Mouse (Mus musculus): ENCODE data around the gene Ncstn.

Gene Ncstn

GRCm38 (mm10) chr1:172072604-172073003 is 10.0 kb downstream of the Ncstn start:
- DNase-seq (ENCODE audit: low spot score): no peak

GRCm38 (mm10) chr1:172071556-172071955 is 11.0 kb downstream of the Ncstn start:
- DNase-seq (ENCODE audit: low spot score): no peak

GRCm38 (mm10) chr1:172070227-172070626 is 12.4 kb downstream of the Ncstn start:
- DNase-seq (ENCODE audit: low spot score): no peak

- DNase-seq (ENCODE audit: low spot score): no peak
Observed at GRCm38 (mm10) chr1:172064613-172065141, 17.9 kb downstream of the Ncstn start.

- DNase-seq (ENCODE audit: low spot score): no peak
Observed at GRCm38 (mm10) chr1:172063291-172064023, 19.1 kb downstream of the Ncstn start.

GRCm38 (mm10) chr1:172062101-172062500 is 20.5 kb downstream of the Ncstn start:
- DNase-seq (ENCODE audit: low spot score): no peak

GRCm38 (mm10) chr1:172061217-172061616 is 21.4 kb downstream of the Ncstn start:
- DNase-seq (ENCODE audit: low spot score): no peak

GRCm38 (mm10) chr1:172060659-172061058 is 21.9 kb downstream of the Ncstn start:
- no peak for DNase-seq (ENCODE audit: low spot score)

- DNase-seq (ENCODE audit: low spot score): no peak
Observed at GRCm38 (mm10) chr1:172058874-172059273, 23.7 kb downstream of the Ncstn start.

GRCm38 (mm10) chr1:172058321-172058720 is 24.3 kb downstream of the Ncstn start:
- DNase-seq (ENCODE audit: low spot score): no peak

- DNase-seq (ENCODE audit: low spot score): no peak
Observed at GRCm38 (mm10) chr1:172057491-172057921, 25.1 kb downstream of the Ncstn start, which contains the start of gene Nhlh1. Gene Nhlh1 (minus strand): TSS chr1:172057573.

GRCm38 (mm10) chr1:172056251-172056650 is 26.3 kb downstream of the Ncstn start:
- no peak for DNase-seq (ENCODE audit: low spot score)

GRCm38 (mm10) chr1:172053541-172054440 is 28.8 kb downstream of the Ncstn start:
- no peak for DNase-seq (ENCODE audit: low spot score)

GRCm38 (mm10) chr1:172052766-172053279 is 29.8 kb downstream of the Ncstn start:
- no peak for DNase-seq (ENCODE audit: low spot score)

GRCm38 (mm10) chr1:172049131-172049782 is 33.3 kb downstream of the Ncstn start:
- DNase-seq (ENCODE audit: low spot score): no peak

- DNase-seq (ENCODE audit: low spot score): no peak
Observed at GRCm38 (mm10) chr1:172048241-172048734, 34.3 kb downstream of the Ncstn start.

- no peak for DNase-seq (ENCODE audit: low spot score)
Observed at GRCm38 (mm10) chr1:172046938-172047337, 35.7 kb downstream of the Ncstn start.

- no peak for DNase-seq (ENCODE audit: low spot score)
Observed at GRCm38 (mm10) chr1:172046410-172046809, 36.2 kb downstream of the Ncstn start.

GRCm38 (mm10) chr1:172029914-172030313 is 52.7 kb downstream of the Ncstn start:
- no peak for DNase-seq (ENCODE audit: low spot score)

- no peak for DNase-seq (ENCODE audit: low spot score)
Observed at GRCm38 (mm10) chr1:172028394-172029275, 54.0 kb downstream of the Ncstn start, which contains the start of gene Vangl2. Gene Vangl2 (minus strand): TSS chr1:172028444.

GRCm38 (mm10) chr1:172027809-172028102 is 54.8 kb downstream of the Ncstn start:
- no peak for DNase-seq (ENCODE audit: low spot score)
